Mouse (Mus musculus) heart, postnatal 0 days (tissue): ENCODE results near the gene Drosha. TPM values are rescaled to one million over a fixed set of nuclear protein-coding genes. Genes with fewer than 3 reads are reported as not detected.

Source experiments
- ATAC-seq: fragments of 200-750 bp; cut with Nextera tagmentation; 2 replicates; pipeline ENCODE4 v1.8.0; 2017; ENCODE audit warnings: low read depth, moderate number of reproducible peaks, moderate library complexity; ENCODE audit not compliant: insufficient read depth
- DNase-seq: peaks from one replicate; pipeline ENCODE4 v3.0.0-alpha.2; 2016; ENCODE audit warnings: low spot score
- H3K27ac ChIP-seq: fragments of 300-500 bp; sonication (generic); 2 replicates; pipeline ENCODE4 v1.5.1; 2014; ENCODE audit warnings: low read depth, mild to moderate bottlenecking
- H3K27me3 ChIP-seq: fragments of 300-500 bp; sonication (generic); 2 replicates; pipeline ENCODE4 v1.6.1; 2014; ENCODE audit warnings: low read length, mixed read lengths; ENCODE audit not compliant: control insufficient read depth, insufficient read depth
- H3K36me3 ChIP-seq: fragments of 300-500 bp; sonication (generic); replicated peaks from 2 replicates; pipeline ENCODE4 v1.6.1; 2014; ENCODE audit warnings: low read length, mixed read lengths; ENCODE audit not compliant: control insufficient read depth, insufficient read depth
- H3K4me1 ChIP-seq: fragments of 300-500 bp; sonication (generic); 2 replicates; pipeline ENCODE4 v1.6.1; 2014; ENCODE audit warnings: antibody characterized with exemption; ENCODE audit not compliant: control insufficient read depth, insufficient read depth
- H3K4me2 ChIP-seq: fragments of 300-500 bp; sonication (generic); 2 replicates; pipeline ENCODE4 v1.6.1; 2014; ENCODE audit warnings: low read depth, mild to moderate bottlenecking, low read length, moderate library complexity
- H3K4me3 ChIP-seq: fragments of 300-500 bp; sonication (generic); 2 replicates; pipeline ENCODE4 v1.5.1; 2014; ENCODE audit warnings: low read depth, low read length
- H3K9ac ChIP-seq: fragments of 300-500 bp; sonication (generic); replicated peaks from 2 replicates; pipeline ENCODE4 v1.6.1; 2014; ENCODE audit warnings: low read depth, low read length, mixed read lengths
- H3K9me3 ChIP-seq: fragments of 300-500 bp; sonication (generic); replicated peaks from 2 replicates; pipeline ENCODE4 v1.6.1; 2016; ENCODE audit warnings: low read length; ENCODE audit not compliant: control insufficient read depth
- CTCF ChIP-seq: IDR thresholded peaks from 2 replicates; pipeline ENCODE4 v1.5.1; 2016; ENCODE audit warnings: antibody characterized with exemption, control low read depth, low read depth
- EP300 ChIP-seq: IDR thresholded peaks from 2 replicates; pipeline ENCODE4 v1.6.1; 2016; ENCODE audit warnings: antibody characterized with exemption, low read depth
- WGBS: fragments of 180-500 bp; shearing (Covaris S2); extraction: QIAGEN DNeasy Blood & Tissue Kit; methylation state at CpG from one replicate; pipeline ENCODE4 v1.1.7; 2014; 5-methylcytosine and 5-hydroxymethylcytosine counted together
- polyA plus RNA-seq: library from polyadenylated mRNA; unstranded; fragments of >200 nt; fragmentation: Nextera tagmentation; extraction: Ambion mirVana; gene quantifications from 2 replicates; pipeline ENCODE4 v1.2.1, GENCODE M21; 2015
- total RNA-seq: library from RNA; depleted of rRNA; stranded (reverse); fragments of >200 nt; gene quantifications from 2 replicates; pipeline ENCODE4 v1.2.3, GENCODE M21; 2014; ENCODE audit warnings: low replicate concordance

The Drosha gene
- total and polyA plus RNA-seq, 2 experiments from 2014 or later = 10.1 to 12.4 TPM

GRCm38 (mm10) chr15:12904442-12904841 lies 79.8 kb downstream of the Drosha start:
- no peak for DNase-seq
- 89% methylated on average over 6 of the region's 6 CpGs for WGBS
- Histone ChIP-seq H3K27ac (no peak overlapping the region), H3K4me2 (no peak overlapping the region), H3K4me1 (no peaks in the 10 kb centered on the region), H3K9me3 (no peaks in the 10 kb centered on the region), H3K9ac (no peak overlapping the region), H3K36me3 (peaks cover 43% of the 10 kb centered on the region), H3K4me3 (no peak overlapping the region), H3K27me3 (no peaks in the 10 kb centered on the region)
- no peak for ATAC-seq
- TF ChIP-seq CTCF = no peak
- no peak for TF ChIP-seq EP300

- no peaks in the 10 kb centered on the region for H3K27me3 ChIP-seq
- WGBS = 36% methylated on average over 19 of the region's 19 CpGs
- 0 out of 2 replicates have a peak overlapping the region, but pooled peaks have one; percentile 13 for H3K4me2 ChIP-seq
- H3K4me3 ChIP-seq = no peak overlapping the region
- no peaks in the 10 kb centered on the region for H3K9me3 ChIP-seq
- H3K27ac ChIP-seq = no peak overlapping the region
- ATAC-seq (0 out of 2 replicates have a peak, but pooled peaks have one; percentile 41), DNase-seq (peak; percentile 16)
- TF ChIP-seq CTCF (no peak), EP300 (no peak)
- H3K36me3 ChIP-seq = peaks cover 24% of the 10 kb centered on the region; the same call in 1 of the 2 replicates
- H3K9ac ChIP-seq = no peak overlapping the region
- no peaks in the 10 kb centered on the region for H3K4me1 ChIP-seq
Measured at GRCm38 (mm10) chr15:12907962-12908719, 83.5 kb downstream of the Drosha start.

- no peak for TF ChIP-seq CTCF
- no peak for TF ChIP-seq EP300
- 0 out of 2 replicates have a peak, but pooled peaks have one; percentile 2 for ATAC-seq
- Histone ChIP-seq H3K9me3 (no peaks in the 10 kb centered on the region), H3K27me3 (no peaks in the 10 kb centered on the region), H3K4me1 (no peaks in the 10 kb centered on the region), H3K27ac (no peak overlapping the region), H3K4me3 (no peak overlapping the region), H3K4me2 (no peak overlapping the region), H3K9ac (no peak overlapping the region), H3K36me3 (peaks cover 23% of the 10 kb centered on the region; the same call in 1 of the 2 replicates)
- WGBS = 38% methylated on average over 4 of the region's 4 CpGs
- no peak for DNase-seq
Measured at GRCm38 (mm10) chr15:12908720-12909028, 84.1 kb downstream of the Drosha start.

- 61% methylated on average over 7 of the region's 7 CpGs for WGBS
- Histone ChIP-seq H3K4me1 (no peaks in the 10 kb centered on the region), H3K9ac (no peak overlapping the region), H3K27me3 (no peaks in the 10 kb centered on the region), H3K4me3 (no peak overlapping the region), H3K9me3 (no peaks in the 10 kb centered on the region), H3K4me2 (no peak overlapping the region), H3K36me3 (peaks cover 24% of the 10 kb centered on the region), H3K27ac (no peak overlapping the region)
- ATAC-seq (no peak), DNase-seq (no peak)
- TF ChIP-seq CTCF = no peak
- no peak for TF ChIP-seq EP300
Measured at GRCm38 (mm10) chr15:12909171-12909570, 84.6 kb downstream of the Drosha start.

- no peak overlapping the region for H3K4me2 ChIP-seq
- H3K36me3 ChIP-seq = peaks cover 25% of the 10 kb centered on the region
- H3K4me3 ChIP-seq = no peak overlapping the region
- no peak for TF ChIP-seq CTCF
- no peak for TF ChIP-seq EP300
- no peaks in the 10 kb centered on the region for H3K4me1 ChIP-seq
- no peak for ATAC-seq
- no peak overlapping the region for H3K9ac ChIP-seq
- H3K27me3 ChIP-seq = no peaks in the 10 kb centered on the region
- no peak overlapping the region for H3K27ac ChIP-seq
- 84% methylated on average over 7 of the region's 7 CpGs for WGBS
- H3K9me3 ChIP-seq = no peaks in the 10 kb centered on the region
- DNase-seq = no peak
Measured at GRCm38 (mm10) chr15:12911082-12911481, 86.5 kb downstream of the Drosha start.
